Mouse (Mus musculus): ENCODE data around the gene Gna11.

Gene Gna11

GRCm38 (mm10) chr10:81505016-81505664 lies 39.9 kb downstream of the Gna11 start:
- no peak for DNase-seq (ENCODE audit: low spot score in 2 of 2)

GRCm38 (mm10) chr10:81502658-81503057 lies 42.3 kb downstream of the Gna11 start:
- DNase-seq (ENCODE audit: low spot score in 2 of 2) = peak; percentile 94

DNA sequence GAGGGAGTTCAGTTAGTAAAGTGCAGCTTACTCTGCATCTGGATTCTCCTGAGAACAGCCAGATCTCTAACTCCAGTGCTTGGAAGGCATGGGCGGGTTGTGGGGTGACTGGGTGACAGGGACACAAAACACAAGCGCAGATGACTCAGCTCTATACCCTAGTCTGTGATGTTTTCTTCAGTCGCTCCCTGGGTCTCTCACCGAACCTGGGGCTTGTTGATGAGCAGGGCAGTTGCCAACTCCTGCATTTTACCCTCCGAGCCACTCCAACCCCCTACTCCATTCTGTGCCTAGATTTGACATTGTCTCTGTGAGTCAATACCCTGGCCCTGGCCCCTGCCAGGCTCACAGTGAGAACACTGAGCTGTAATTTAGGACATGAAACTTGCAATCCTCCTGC lies 43.1 kb downstream of the Gna11 start:
- DNase-seq (ENCODE audit: low spot score in 2 of 2) = no peak

DNA sequence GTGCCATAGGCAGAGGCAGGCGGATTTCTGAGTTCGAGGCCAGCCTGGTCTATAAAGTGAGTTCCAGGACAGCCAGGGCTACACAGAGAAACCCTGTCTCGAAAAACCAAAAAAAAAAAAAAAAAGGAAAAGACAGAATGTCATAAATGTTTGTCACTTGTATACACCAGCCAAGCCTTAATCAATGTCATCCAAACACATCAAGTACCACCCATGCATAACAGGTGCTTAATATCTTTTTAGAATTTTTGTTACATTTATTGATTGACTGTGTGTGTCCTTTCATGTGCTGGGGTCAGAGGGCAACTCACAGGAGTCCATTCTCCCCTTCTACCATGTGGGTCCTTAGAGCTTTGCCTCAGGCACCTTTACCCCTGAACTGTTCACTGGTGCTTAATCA lies 45.0 kb downstream of the Gna11 start, which contains the start of gene S1pr4:
Gene S1pr4, minus strand, starts transcription at position 101 of the 400 bp plus-strand sequence.
- DNase-seq (ENCODE audit: low spot score in 2 of 2) = no peak

GRCm38 (mm10) chr10:81499250-81499901 lies 45.6 kb downstream of the Gna11 start:
- DNase-seq (ENCODE audit: low spot score in 2 of 2) = no peak

DNA sequence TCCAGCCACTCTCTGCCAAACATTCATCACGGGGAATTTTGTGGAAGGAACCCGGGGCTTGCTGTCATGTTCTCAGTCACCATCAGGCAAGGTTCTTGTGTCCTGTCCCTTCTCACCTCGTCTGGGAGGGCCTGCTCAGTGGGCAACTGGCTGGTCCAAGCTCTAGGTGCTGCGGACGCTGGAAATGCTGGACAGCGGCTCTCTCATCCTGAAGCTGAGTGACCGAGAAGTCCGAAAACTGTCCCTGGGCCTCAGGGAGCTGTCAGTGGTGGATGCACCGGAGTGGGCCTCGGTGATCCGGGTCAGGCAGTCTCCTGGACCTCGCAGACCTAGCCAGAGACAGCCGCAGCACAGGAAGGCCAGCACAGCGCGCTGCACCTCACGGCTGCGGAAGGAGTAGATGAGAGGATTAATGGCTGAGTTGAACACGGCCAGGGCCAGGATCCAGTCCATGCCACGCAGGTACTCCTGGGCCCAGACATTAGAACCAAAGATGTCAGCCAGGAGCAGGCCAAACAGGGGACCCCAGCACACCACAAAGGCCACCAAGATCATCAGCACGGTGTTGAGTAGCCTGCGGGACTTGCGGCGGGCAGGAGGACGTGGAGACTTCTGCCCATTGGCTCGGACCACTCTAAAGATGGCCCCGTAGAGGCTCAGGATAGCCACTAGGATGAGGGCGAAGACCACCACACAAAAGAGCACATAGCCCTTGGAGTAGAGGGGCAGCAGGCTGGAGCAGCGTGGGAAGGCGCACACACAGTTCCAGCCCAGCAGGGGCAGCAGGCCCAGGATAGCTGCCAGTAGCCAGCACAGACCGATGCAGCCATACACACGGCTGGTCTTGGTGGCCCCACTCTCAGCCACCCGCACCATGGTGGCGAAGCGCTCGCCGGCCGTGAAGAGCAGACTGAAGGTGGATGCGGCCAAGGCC lies 46.4 kb downstream of the Gna11 start:
- DNase-seq (ENCODE audit: low spot score in 2 of 2) = no peak

GRCm38 (mm10) chr10:81497401-81498270 lies 47.4 kb downstream of the Gna11 start:
- no peak for DNase-seq (ENCODE audit: low spot score in 2 of 2)

DNA sequence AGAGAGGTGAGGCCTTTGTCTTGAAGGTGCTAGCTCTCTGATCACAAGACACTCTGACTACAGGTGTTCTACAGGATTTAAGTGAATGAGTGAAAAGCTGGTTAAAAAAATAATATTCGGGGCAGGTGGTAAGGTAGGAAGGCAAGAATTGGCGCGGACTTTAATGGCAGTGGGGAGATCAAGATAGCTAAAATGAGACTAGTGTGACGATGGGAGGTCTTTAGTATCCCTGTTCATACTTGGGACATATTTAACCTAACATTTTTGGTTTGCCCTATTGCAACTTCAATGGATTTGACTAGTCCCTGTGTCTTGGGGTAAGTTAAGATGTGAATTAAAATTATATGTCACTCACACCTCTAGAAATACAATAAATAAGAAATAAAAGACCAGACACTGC lies 48.0 kb downstream of the Gna11 start:
- DNase-seq (ENCODE audit: low spot score in 2 of 2) = no peak

DNA sequence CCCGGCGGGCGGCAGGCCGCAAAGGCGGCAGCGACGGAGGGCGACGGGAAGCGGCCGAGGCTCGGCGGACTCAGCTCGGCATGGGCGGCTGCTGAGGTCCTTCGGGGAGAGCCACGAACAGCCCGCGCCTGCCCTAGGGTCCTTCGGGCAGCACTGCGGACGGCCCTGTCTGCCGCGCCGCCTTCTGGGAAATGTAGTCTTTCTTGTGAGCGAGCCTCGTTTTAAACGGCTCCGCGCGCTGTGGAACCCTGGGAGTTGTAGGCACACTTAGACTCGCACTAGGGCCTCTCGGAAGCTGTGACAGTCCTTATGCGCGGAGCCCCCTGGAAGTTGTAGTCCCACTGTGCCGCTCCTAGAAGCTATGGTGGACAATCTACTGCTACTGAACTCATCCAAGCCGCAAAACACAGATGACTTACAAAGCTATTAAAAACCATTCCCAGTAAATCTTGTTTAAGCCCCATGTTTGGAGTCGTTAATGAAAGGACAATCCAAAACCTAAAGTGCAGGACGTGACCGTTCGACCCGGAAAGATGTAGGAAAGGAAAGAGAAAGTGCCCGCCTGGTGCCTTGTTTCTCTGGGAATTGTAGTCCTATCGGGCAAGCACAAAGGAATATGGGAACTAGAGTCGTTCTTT lies 48.6 kb downstream of the Gna11 start, which contains the start of gene Ncln:
Gene Ncln, minus strand, starts transcription at position 129 of the 638 bp plus-strand sequence.
- DNase-seq (ENCODE audit: low spot score in 2 of 2) = peak; percentile 94 to 96

DNA sequence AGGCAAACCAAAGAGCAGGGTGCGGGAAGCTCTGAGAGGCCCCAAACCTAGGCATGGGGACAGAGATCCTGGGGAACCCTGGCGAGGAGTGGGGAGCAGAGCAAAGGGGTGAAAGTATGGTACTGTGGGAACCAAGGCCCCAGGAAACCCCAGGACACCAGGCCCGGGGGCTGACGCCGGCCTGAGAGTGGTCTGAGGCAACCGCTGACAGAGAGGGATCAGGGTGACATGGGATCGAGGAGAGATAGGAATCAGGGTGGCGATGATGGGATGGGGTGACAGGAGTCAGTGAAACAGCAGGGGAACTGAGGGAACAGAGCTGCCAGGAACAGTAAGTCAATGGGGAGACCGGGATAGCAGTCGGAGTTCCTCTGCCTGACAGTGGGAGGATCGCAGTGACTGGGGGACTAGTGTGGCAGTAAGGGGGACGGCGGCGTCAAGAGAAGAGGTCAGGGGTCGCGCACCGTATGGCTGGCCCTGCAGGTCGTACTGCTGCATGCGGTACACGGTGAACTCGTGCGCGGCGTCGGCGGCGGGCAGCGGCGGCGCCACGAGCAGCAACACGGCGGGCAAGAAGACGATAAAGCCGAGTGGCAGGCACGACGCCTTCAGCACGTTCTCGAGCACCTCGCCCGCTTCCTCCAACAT lies 49.2 kb downstream of the Gna11 start:
- no peak for DNase-seq (ENCODE audit: low spot score in 2 of 2)

GRCm38 (mm10) chr10:81495151-81495550 lies 49.8 kb downstream of the Gna11 start:
- no peak for DNase-seq (ENCODE audit: low spot score in 2 of 2)

DNA sequence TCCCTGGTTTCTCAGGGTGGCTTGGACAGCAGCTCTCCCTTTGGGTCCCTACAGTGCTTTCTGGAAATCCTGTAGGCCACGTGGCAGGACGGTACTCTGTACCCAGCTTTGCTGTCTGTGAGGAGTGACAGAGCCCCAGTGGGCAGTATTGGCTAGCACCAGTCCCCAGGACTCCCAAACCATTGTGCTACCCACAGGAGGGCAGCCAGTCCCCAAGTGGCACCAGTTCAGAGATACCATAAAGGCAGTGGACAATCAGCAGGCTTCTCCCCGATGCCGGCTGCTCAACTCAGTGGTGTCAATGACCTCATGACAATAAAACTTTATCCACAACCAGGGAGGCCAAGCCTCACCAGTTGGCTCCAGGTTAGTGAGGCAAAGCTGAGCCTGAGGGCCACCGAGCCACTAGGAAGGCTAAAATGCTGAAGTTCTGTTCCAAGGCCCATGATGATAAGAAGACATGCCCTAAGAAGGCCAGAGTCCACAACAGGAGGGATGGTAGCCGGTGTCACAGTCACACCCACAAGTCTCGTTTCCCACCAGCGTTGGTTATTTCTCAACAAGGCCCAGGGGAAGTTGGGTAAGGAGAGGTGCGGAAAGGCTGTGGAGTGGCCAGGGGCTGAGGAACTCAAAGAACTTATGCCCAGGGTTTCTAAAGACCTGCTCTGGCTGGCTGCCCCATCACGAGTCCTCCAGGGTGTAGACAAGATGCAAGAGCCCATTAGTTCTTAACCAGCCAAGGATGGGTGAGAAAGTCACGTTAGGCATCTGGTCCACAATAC lies 50.5 kb downstream of the Gna11 start:
- DNase-seq (ENCODE audit: low spot score in 2 of 2) = no peak

DNA sequence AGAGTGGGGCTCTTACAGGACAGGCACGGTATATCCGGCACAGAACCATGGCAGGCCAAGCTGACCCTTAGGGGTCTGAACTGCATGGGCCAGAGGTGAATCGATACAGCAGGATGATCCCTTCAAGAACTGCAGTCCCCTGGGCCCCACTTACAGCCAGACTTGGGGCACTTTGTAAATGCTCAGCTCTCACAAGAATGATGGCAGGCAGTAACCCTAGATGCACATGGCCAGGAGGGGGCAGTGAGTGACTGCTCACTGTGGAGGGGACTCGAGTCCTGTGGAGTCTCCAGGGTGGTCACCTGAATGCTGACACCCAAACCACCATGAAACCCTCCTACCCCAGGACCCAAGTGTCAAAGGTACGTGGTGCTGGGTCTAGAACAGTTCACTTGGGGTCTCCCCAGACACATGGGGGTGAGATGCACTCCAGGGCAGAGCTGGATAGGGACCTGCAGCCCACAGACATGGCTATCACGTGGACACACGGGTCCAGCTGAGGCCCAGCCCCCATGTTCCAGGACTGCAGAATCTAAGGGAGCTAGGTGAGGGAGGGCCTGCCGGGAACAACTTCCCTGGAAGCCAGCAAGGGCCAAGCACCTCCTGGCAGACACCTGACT lies 51.3 kb downstream of the Gna11 start:
- no peak for DNase-seq (ENCODE audit: low spot score in 2 of 2)

GRCm38 (mm10) chr10:81492606-81493240 lies 52.3 kb downstream of the Gna11 start:
- DNase-seq (ENCODE audit: low spot score in 2 of 2) = no peak

GRCm38 (mm10) chr10:81491018-81491417 lies 54.0 kb downstream of the Gna11 start:
- DNase-seq (ENCODE audit: low spot score in 2 of 2) = no peak

DNA sequence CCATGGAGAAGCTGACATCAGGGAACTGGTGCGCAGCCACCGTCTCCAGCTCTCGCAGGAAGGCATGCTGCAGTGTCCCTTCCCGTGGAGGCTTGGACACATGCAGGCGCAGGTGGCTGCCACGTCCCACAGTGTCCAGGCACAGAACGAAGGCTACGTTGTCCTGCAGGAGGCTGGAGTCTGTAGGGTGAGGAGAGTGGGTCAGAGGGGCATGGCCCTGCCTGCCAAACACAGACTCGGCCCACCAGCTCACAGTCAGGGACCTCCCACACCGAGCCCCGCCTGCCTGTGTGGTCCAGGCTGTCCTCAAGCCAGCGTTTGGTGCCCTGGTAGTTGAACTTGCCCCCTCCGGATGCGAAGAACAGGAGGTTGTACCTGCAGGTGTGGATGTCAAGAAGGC lies 55.0 kb downstream of the Gna11 start:
- no peak for DNase-seq (ENCODE audit: low spot score in 2 of 2)

GRCm38 (mm10) chr10:81488081-81488480 lies 56.9 kb downstream of the Gna11 start:
- DNase-seq (ENCODE audit: low spot score in 2 of 2) = no peak

DNA sequence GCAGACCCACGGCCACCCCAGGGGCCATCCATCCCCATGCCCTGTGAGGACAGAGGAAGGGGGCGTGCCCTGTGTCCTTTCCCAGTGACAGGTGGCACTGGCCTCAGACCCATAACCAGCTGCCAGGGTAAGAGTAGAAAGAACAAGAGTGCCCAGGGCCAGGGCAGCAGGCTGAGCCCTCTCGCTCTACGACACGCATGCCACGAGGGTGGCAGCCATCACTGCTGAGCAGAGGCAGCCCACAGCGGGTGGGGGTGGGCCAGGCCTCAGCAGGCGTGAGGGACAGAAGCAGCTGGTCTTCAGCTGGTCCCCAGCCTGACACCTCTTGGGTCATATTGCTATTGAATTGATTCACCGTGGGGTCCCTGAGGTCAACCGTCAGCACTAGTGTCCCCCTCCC lies 58.5 kb downstream of the Gna11 start:
- DNase-seq (ENCODE audit: low spot score in 2 of 2) = no peak

Measured in cerebellum, postnatal 4 days (tissue).